Mouse (Mus musculus) heart, adult 2 months (tissue): ENCODE measurements around the gene Sccpdh.
A peak's percentile ranks its signal among the peaks of the same experiment; 100 is the strongest.

Experiments used
- CTCF ChIP-seq: fragments of 200-600 bp; IDR thresholded peaks from 2 replicates; pipeline ENCODE4 v1.8.1; 2022; ENCODE audit warnings: antibody characterized with exemption, mild to moderate bottlenecking, moderate library complexity
- EP300 ChIP-seq: fragments of 200-500 bp; IDR thresholded peaks from 2 replicates; pipeline ENCODE4 v1.6.1; 2011; ENCODE audit warnings: low read depth, low read length, control low read depth; ENCODE audit not compliant: insufficient read depth
- POLR2A ChIP-seq: fragments of 200-500 bp; IDR thresholded peaks from 2 replicates; pipeline ENCODE4 v1.6.1; 2011; ENCODE audit warnings: mild to moderate bottlenecking, low read depth, low read length, control low read depth; ENCODE audit not compliant: insufficient read depth

- TF ChIP-seq POLR2A = no peak
- peak; percentile 84 for TF ChIP-seq CTCF
- no peak for TF ChIP-seq EP300
Measured at GRCm38 (mm10) chr1:179623657-179624056, 44.4 kb upstream of the Sccpdh start.
